Mouse (Mus musculus) kidney, postnatal 0 days (tissue): ENCODE data around the gene Gsta1. TPM values are rescaled to one million over a fixed set of nuclear protein-coding genes. Genes with fewer than 3 reads are reported as not detected.
A peak's percentile ranks its signal among the peaks of the same experiment; 100 is the strongest.
"Not testable (repeated sequence)": the region's sequence is repeated elsewhere in the genome, so short reads cannot be mapped to it uniquely, and the experiment has no call there.

ENCODE experiments used
- ATAC-seq: fragments of 200-750 bp; cut with Nextera tagmentation; replicated peaks from 2 replicates; pipeline ENCODE4 v1.8.0; 2017; ENCODE audit warnings: low read depth, moderate number of reproducible peaks, moderate TSS enrichment, moderate library complexity; ENCODE audit not compliant: low FRiP score
- DNase-seq: peaks from one replicate; pipeline ENCODE4 v3.0.0-alpha.2; 2016; ENCODE audit warnings: low spot score
- H3K27ac ChIP-seq: fragments of 300-500 bp; sonication (generic); 2 replicates; pipeline ENCODE4 v1.5.1; 2014; ENCODE audit warnings: mild to moderate bottlenecking
- H3K27me3 ChIP-seq: fragments of 300-500 bp; sonication (generic); 2 replicates; pipeline ENCODE4 v1.6.1; 2014; ENCODE audit warnings: low read length, mixed read lengths; ENCODE audit not compliant: insufficient read depth
- H3K36me3 ChIP-seq: fragments of 300-500 bp; sonication (generic); 2 replicates; pipeline ENCODE4 v1.6.1; 2014; ENCODE audit warnings: low read length, mixed read lengths; ENCODE audit not compliant: insufficient read depth
- H3K4me1 ChIP-seq: fragments of 300-500 bp; sonication (generic); replicated peaks from 2 replicates; pipeline ENCODE4 v1.6.1; 2014; ENCODE audit warnings: antibody characterized with exemption, low read length, mixed read lengths; ENCODE audit not compliant: insufficient read depth
- H3K4me2 ChIP-seq: fragments of 300-500 bp; sonication (generic); 2 replicates; pipeline ENCODE4 v1.6.1; 2014; ENCODE audit warnings: mild to moderate bottlenecking, low read length, moderate library complexity, mixed read lengths
- H3K4me3 ChIP-seq: fragments of 300-500 bp; sonication (generic); replicated peaks from 2 replicates; pipeline ENCODE4 v1.5.1; 2014; ENCODE audit warnings: low read depth, low read length
- H3K9ac ChIP-seq: fragments of 300-500 bp; sonication (generic); 2 replicates; pipeline ENCODE4 v1.6.1; 2014; ENCODE audit warnings: low read depth, low read length
- H3K9me3 ChIP-seq: fragments of 300-500 bp; sonication (generic); replicated peaks from 2 replicates; pipeline ENCODE4 v1.6.1; 2016; ENCODE audit warnings: low read length, inconsistent platforms, mixed read lengths
- CTCF ChIP-seq: IDR thresholded peaks from 2 replicates; pipeline ENCODE4 v1.5.1; 2016; ENCODE audit warnings: antibody characterized with exemption, low read depth, mild to moderate bottlenecking, moderate library complexity
- WGBS: fragments of 180-500 bp; shearing (Covaris S2); extraction: QIAGEN DNeasy Blood & Tissue Kit; methylation state at CpG from one replicate; pipeline ENCODE4 v1.1.7; 2014; 5-methylcytosine and 5-hydroxymethylcytosine counted together
- polyA plus RNA-seq: library from polyadenylated mRNA; unstranded; fragments of >200 nt; fragmentation: Nextera tagmentation; extraction: Ambion mirVana; gene quantifications from 2 replicates; pipeline ENCODE4 v1.2.1, GENCODE M21; 2015

Gene Gsta1
- polyA plus RNA-seq, 1 experiment from 2014 or later: 33.9 TPM

DNA sequence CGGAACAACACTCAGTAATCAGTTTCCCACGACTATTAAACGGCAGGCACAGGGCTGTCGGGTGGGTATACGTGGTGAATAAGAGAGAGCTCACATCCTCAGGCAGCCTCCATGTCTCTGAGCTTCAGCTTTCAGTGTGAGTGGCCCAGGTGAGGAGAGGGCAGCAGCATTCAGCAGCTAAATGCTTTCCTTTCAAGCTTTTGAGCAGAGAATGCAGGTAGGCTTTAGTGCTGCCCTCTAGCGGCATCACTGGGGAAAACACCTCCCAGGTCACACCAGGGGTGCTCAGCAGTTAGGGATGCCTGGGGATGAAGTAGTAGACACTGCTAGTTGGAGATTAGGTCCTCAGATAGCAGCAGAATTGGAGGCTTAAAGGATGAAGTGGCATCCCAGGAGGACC, 29.2 kb downstream of the Gsta1 start:
- H3K4me2 ChIP-seq, H3K27me3 ChIP-seq, H3K4me1 ChIP-seq, DNase-seq, H3K9me3 ChIP-seq, H3K36me3 ChIP-seq, H3K4me3 ChIP-seq, H3K27ac ChIP-seq, H3K9ac ChIP-seq: not testable (repeated sequence)
- peak; percentile 43; the same call in 1 of the 2 replicates for ATAC-seq
- peak; percentile 49 for TF ChIP-seq CTCF
- WGBS: 0% methylated on average over 1 of the region's 6 CpGs

DNA sequence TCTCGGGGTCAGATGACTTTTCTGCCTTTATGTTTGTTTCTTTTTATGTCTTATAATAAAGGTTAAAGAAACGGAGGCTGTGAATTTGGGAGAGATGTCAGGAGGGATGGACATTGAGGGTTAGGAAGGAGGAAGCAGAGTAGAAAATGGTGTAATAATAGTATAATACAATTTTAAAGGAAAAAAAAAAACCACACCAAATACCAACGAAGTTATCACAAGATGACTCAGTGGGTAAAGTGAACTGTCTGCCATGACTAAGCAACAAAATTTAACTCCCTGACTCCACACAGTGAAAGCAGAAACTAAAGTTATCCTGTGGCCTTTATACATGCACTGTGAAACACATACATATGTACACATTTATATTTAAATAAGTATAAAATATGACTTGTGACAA, 40.5 kb downstream of the Gsta1 start:
- H3K27ac ChIP-seq, H3K9ac ChIP-seq, DNase-seq, H3K9me3 ChIP-seq, H3K36me3 ChIP-seq, H3K4me3 ChIP-seq, H3K4me2 ChIP-seq, H3K4me1 ChIP-seq, ATAC-seq, H3K27me3 ChIP-seq: not testable (repeated sequence)
- 86% methylated on average over 3 of the region's 3 CpGs for WGBS

DNA sequence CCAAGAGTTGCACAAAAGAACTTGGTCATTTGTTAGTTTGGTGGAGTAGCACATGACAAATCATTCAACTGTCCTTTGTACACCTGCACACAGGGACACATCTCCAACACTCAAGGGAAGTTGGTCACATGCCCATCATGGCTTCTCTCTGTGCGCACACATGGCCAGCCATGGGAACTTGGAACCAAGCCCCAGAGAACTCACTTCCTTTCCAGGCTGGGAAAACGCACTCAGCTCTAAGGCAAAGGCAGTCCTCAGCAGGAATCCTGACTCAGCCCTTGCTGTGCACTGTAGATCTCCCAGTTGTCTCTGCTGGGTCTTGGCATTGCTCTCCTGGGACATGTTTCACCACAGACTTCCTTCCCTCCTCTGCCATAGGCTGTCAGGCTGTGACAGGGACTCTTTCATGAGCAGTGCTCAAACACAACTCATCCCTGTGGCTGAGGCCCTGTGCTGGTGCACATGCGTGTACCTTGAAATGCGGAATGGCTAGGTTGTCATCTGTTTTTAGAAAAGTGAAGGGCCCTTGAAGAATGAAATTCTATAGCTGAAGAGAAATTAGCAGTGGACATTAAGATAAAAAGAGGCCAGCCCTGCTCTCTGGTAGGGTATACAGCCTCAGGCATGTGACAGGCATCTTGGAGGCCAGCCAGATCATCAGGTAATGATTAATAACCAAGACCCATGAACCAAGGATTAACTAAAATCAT, 51.7 kb downstream of the Gsta1 start:
- DNase-seq, H3K4me1 ChIP-seq, H3K9me3 ChIP-seq, H3K4me3 ChIP-seq, H3K4me2 ChIP-seq, H3K27ac ChIP-seq, H3K27me3 ChIP-seq, H3K9ac ChIP-seq, H3K36me3 ChIP-seq: not testable (repeated sequence)
- WGBS: 77% methylated on average over 4 of the region's 4 CpGs
- ATAC-seq: peak; percentile 90

DNA sequence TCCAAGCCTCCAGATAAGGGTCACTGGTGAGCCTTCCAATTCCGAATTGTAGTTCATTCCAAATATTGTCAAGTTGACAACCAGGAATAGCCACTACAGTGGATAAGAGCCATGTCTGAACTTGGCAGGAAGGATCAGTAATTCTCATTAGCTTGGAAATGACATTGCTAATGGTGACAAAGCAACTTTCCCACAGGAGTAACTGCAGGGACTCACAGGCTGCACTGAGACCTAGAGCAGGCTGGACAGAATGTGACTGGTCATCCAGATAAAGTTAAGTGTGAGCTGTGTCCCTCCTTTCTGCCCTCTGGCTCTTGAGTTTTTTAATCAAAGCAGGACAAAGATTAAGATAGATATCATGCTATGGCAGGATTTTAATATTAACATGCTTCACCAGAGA, 58.6 kb downstream of the Gsta1 start:
- H3K27ac ChIP-seq, H3K9ac ChIP-seq, H3K4me3 ChIP-seq, DNase-seq, H3K9me3 ChIP-seq, ATAC-seq, H3K27me3 ChIP-seq, H3K4me2 ChIP-seq, H3K4me1 ChIP-seq, H3K36me3 ChIP-seq: not testable (repeated sequence)
- 75% methylated on average over 1 of the region's 1 CpGs for WGBS

DNA sequence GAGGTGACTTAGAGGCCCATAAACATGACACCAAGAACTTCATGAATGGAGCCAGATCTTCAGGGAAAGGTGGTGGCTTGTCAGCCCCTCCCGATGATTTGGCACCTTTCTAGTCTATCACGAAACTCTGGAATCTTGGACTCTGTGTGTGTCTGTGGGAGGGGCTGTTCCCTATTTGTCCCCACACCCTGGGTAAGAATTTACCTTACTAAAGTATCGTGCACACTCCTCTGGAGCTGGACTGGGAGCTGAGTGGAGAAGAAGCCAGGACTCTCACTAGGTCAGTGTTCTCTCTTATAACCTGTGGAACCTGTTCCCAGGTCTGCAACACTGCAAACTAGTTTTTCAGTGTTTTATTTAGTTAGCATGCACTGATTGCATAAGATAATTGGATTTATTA, 59.3 kb downstream of the Gsta1 start, which contains the start of gene Gm10639:
Gene Gm10639, plus strand, starts transcription at position 201 of the 400 bp plus-strand sequence.
- DNase-seq, H3K9me3 ChIP-seq, H3K4me2 ChIP-seq, H3K4me1 ChIP-seq, H3K27me3 ChIP-seq, H3K9ac ChIP-seq, ATAC-seq, H3K4me3 ChIP-seq, H3K27ac ChIP-seq, H3K36me3 ChIP-seq: not testable (repeated sequence)
- WGBS: 74% methylated on average over 3 of the region's 3 CpGs

Other genes starting within 250 kb of the Gsta1 start
- 1.3 and 2.1 TPM in 2 replicates for gene Gcm1, start 178.7 kb upstream of the Gsta1 start, polyA plus RNA-seq
- 49.9 and 50.3 TPM in 2 replicates for gene Fbxo9, start 121.6 kb upstream of the Gsta1 start, polyA plus RNA-seq
- 21.9 and 22.8 TPM in 2 replicates for gene Ick, start 121.5 kb upstream of the Gsta1 start, polyA plus RNA-seq
- 194 and 196 TPM in 2 replicates for gene Gsta4, start 47.9 kb upstream of the Gsta1 start, polyA plus RNA-seq
- 8.4 and 10.3 TPM in 2 replicates for gene Gm3776, start 26.5 kb downstream of the Gsta1 start, polyA plus RNA-seq
- gene Gm10639, start 59.3 kb downstream of the Gsta1 start, polyA plus RNA-seq: 77.2 and 80.9 TPM in 2 replicates
- gene Omt2a, start 84.1 kb downstream of the Gsta1 start, polyA plus RNA-seq: not detected in 2 replicates
- not detected in 2 replicates for gene Omt2b, start 96.9 kb downstream of the Gsta1 start, polyA plus RNA-seq
- 301 and 320 TPM in 2 replicates for gene Gsta2, start 125.1 kb downstream of the Gsta1 start, polyA plus RNA-seq
- gene Dppa5a, start 137.5 kb downstream of the Gsta1 start, polyA plus RNA-seq: 0.20 and 0.24 TPM in 2 replicates
- gene Ooep, start 148.1 kb downstream of the Gsta1 start, polyA plus RNA-seq: 2.9 and 3.0 TPM in 2 replicates
- gene Ddx43, start 165.1 kb downstream of the Gsta1 start, polyA plus RNA-seq: 0.22 TPM in 2 replicates
- 1.4 and 1.8 TPM in 2 replicates for gene Cgas, start 212.6 kb downstream of the Gsta1 start, polyA plus RNA-seq
- gene Mto1, start 217.6 kb downstream of the Gsta1 start, polyA plus RNA-seq: 20.8 and 24.4 TPM in 2 replicates
- gene Gm17324, start 218.1 kb downstream of the Gsta1 start, polyA plus RNA-seq: 0.70 and 0.99 TPM in 2 replicates